In genomic region chr14:47634410-47634809, GRCm38 (mm10) we compare ENCODE assay signal across 8 mouse cellular contexts. TPM values are rescaled to one million over a fixed set of nuclear protein-coding genes. Genes with fewer than 3 reads are reported as not detected.
A peak's percentile ranks its signal among the peaks of the same experiment; 100 is the strongest.
DNase-seq lines count a peak whose midpoint lies in the region; ATAC-seq and TF ChIP-seq lines count a peak whose summit lies in the region.

No protein-coding gene starts in this region.

- H3K9me3 ChIP-seq in midbrain, embryonic 16.5 days (replicated peaks; ENCODE audit: control insufficient read depth, low read length, poor library complexity, severe bottlenecking), result no peaks in the 10 kb centered on the region
- H3K9me3 ChIP-seq in midbrain, embryonic 11.5 days (ENCODE audit: control insufficient read depth, low read length), result no peaks in the 10 kb centered on the region
- no peaks in the 10 kb centered on the region for H3K9me3 ChIP-seq in lung, embryonic 14.5 days (ENCODE audit: low read depth, low read length)
- no peaks in the 10 kb centered on the region for H3K9me3 ChIP-seq in forebrain, embryonic 14.5 days (replicated peaks; ENCODE audit: control insufficient read depth, low read length)

- H3K27ac ChIP-seq in midbrain, embryonic 16.5 days (ENCODE audit: low read length), result no peak overlapping the region
- H3K27ac ChIP-seq in midbrain, embryonic 11.5 days (ENCODE audit: low read depth, low read length), result no peak overlapping the region
- peak overlapping the region; percentile 65 for H3K27ac ChIP-seq in lung, embryonic 14.5 days (ENCODE audit: low read depth)
- no peak overlapping the region for H3K27ac ChIP-seq in forebrain, embryonic 14.5 days (ENCODE audit: low read depth, low read length)

- H3K9ac ChIP-seq in midbrain, embryonic 16.5 days (ENCODE audit: low read depth, low read length), result no peak overlapping the region
- H3K9ac ChIP-seq in midbrain, embryonic 11.5 days (ENCODE audit: low read length), result no peak overlapping the region
- no peak overlapping the region; the same call in 1 of the 2 replicates for H3K9ac ChIP-seq in lung, embryonic 14.5 days
- no peak overlapping the region for H3K9ac ChIP-seq in forebrain, embryonic 14.5 days (ENCODE audit: low read length)

- H3K4me1 ChIP-seq in midbrain, embryonic 16.5 days (ENCODE audit: control insufficient read depth, insufficient read depth, low read length), result peaks cover 10% of the 10 kb centered on the region; the same call in 1 of the 2 replicates
- no peaks in the 10 kb centered on the region for H3K4me1 ChIP-seq in midbrain, embryonic 11.5 days (ENCODE audit: control insufficient read depth, insufficient read depth, low read length)
- H3K4me1 ChIP-seq in lung, embryonic 14.5 days (ENCODE audit: insufficient read depth), result peaks cover 13% of the 10 kb centered on the region; the same call in 1 of the 2 replicates
- H3K4me1 ChIP-seq in forebrain, embryonic 14.5 days (ENCODE audit: control insufficient read depth, insufficient read depth, low read length), result no peaks in the 10 kb centered on the region

- ATAC-seq in midbrain, embryonic 16.5 days, result peak; percentile 60
- ATAC-seq in midbrain, embryonic 11.5 days (ENCODE audit: low FRiP score), result no peak
- peak; percentile 88 for ATAC-seq in lung, embryonic 14.5 days (ENCODE audit: insufficient read depth)
- no peak for ATAC-seq in forebrain, embryonic 14.5 days

- no peak overlapping the region for H3K4me3 ChIP-seq in midbrain, embryonic 16.5 days (ENCODE audit: low read depth, low read length)
- no peak overlapping the region for H3K4me3 ChIP-seq in midbrain, embryonic 11.5 days (ENCODE audit: low read depth, low read length)
- H3K4me3 ChIP-seq in lung, embryonic 14.5 days (ENCODE audit: low read depth, low read length), result no peak overlapping the region
- H3K4me3 ChIP-seq in forebrain, embryonic 14.5 days (ENCODE audit: low read depth, low read length), result no peak overlapping the region

- H3K27me3 ChIP-seq in midbrain, embryonic 16.5 days (ENCODE audit: control insufficient read depth, insufficient read depth, low read depth, low read length), result no peaks in the 10 kb centered on the region
- H3K27me3 ChIP-seq in midbrain, embryonic 11.5 days (ENCODE audit: control insufficient read depth, insufficient read depth, low read length), result no peaks in the 10 kb centered on the region
- no peaks in the 10 kb centered on the region for H3K27me3 ChIP-seq in lung, embryonic 14.5 days (ENCODE audit: insufficient read depth, low read length)
- no peaks in the 10 kb centered on the region for H3K27me3 ChIP-seq in forebrain, embryonic 14.5 days (replicated peaks; ENCODE audit: control insufficient read depth, insufficient read depth, low read length)

- no peak for TF ChIP-seq CTCF in lung, embryonic 14.5 days (IDR thresholded peaks at IDR 0.05; ENCODE audit: low read depth)

- DNase-seq in midbrain, embryonic 11.5 days (ENCODE audit: low spot score, missing footprints), result no peak
- DNase-seq in gastrocnemius, postnatal 25 days, result peak; percentile 15
- peak; percentile 4 for DNase-seq in kidney, adult 18-20 months
- peak; percentile 74 for DNase-seq in lung, embryonic 14.5 days
- no peak for DNase-seq in forebrain, embryonic 14.5 days (ENCODE audit: low spot score)
- DNase-seq in spleen, postnatal 14 days (ENCODE audit: low spot score in 2 of 2), result no peak
- DNase-seq in left cerebral cortex, adult 8-10 months (ENCODE audit: low spot score in 2 of 2), result no peak

- peak overlapping the region; percentile 16 for H3K4me2 ChIP-seq in midbrain, embryonic 16.5 days (ENCODE audit: low read length)
- H3K4me2 ChIP-seq in midbrain, embryonic 11.5 days, result no peak overlapping the region
- peak overlapping the region; percentile 48 for H3K4me2 ChIP-seq in lung, embryonic 14.5 days
- H3K4me2 ChIP-seq in forebrain, embryonic 14.5 days (ENCODE audit: low read length), result no peak overlapping the region

- 61% methylated on average over 9 of the region's 9 CpGs for WGBS in midbrain, embryonic 16.5 days
- WGBS in midbrain, embryonic 11.5 days, result 88% methylated on average over 9 of the region's 9 CpGs
- WGBS in lung, embryonic 14.5 days, result 8% methylated on average over 9 of the region's 9 CpGs
- WGBS in forebrain, embryonic 14.5 days, result 77% methylated on average over 9 of the region's 9 CpGs

- no peaks in the 10 kb centered on the region for H3K36me3 ChIP-seq in midbrain, embryonic 16.5 days (ENCODE audit: control insufficient read depth, insufficient read depth, low read length)
- H3K36me3 ChIP-seq in midbrain, embryonic 11.5 days (ENCODE audit: control insufficient read depth, insufficient read depth, low read length), result no peaks in the 10 kb centered on the region
- no peaks in the 10 kb centered on the region for H3K36me3 ChIP-seq in lung, embryonic 14.5 days (ENCODE audit: insufficient read depth)
- no peaks in the 10 kb centered on the region for H3K36me3 ChIP-seq in forebrain, embryonic 14.5 days (ENCODE audit: control insufficient read depth, insufficient read depth, low read length)

RNA-seq across cellular contexts. Expression of gene Ktn1, which starts 13.8 kb away (rescaled TPM):
- polyA plus RNA-seq in midbrain, embryonic 16.5 days (2015; fragmentation: Nextera tagmentation; extraction: Ambion mirVana), result 62.5 and 67.0 TPM in 2 replicates
- 111 and 118 TPM in 2 replicates for polyA plus RNA-seq in midbrain, embryonic 11.5 days (2014; fragmentation: Nextera tagmentation; extraction: Ambion mirVana)
- 100 to 1,000 TPM; 158 to 175 TPM for total RNA-seq in gastrocnemius, postnatal 25 days (2021)
- polyA plus RNA-seq in lung, embryonic 14.5 days (2014; fragmentation: Nextera tagmentation; extraction: Ambion mirVana), result 68.7 and 72.6 TPM in 2 replicates
- 56.5 and 72.2 TPM in 2 replicates for polyA plus RNA-seq in forebrain, embryonic 14.5 days (2014; fragmentation: Nextera tagmentation; extraction: Ambion mirVana)
- 10 to 100 TPM; 81.6 to 87.6 (median 86.2) TPM for total RNA-seq in left cerebral cortex, adult 8-10 months (2022)

Comparison
In these comparisons a context has a peak if more than half of its experiments do, and no peak if none do; other contexts are left out.
1. ATAC-seq: peak in midbrain, embryonic 16.5 days (single experiment) and lung, embryonic 14.5 days (single experiment); none in midbrain, embryonic 11.5 days (single experiment) and forebrain, embryonic 14.5 days (single experiment).
2. H3K4me2 ChIP-seq: peak in midbrain, embryonic 16.5 days (single experiment) and lung, embryonic 14.5 days (single experiment); none in midbrain, embryonic 11.5 days (single experiment) and forebrain, embryonic 14.5 days (single experiment).
3. DNase-seq: peak in gastrocnemius, postnatal 25 days (single experiment), kidney, adult 18-20 months (single experiment) and lung, embryonic 14.5 days (single experiment); none in midbrain, embryonic 11.5 days (single experiment), forebrain, embryonic 14.5 days (single experiment), spleen, postnatal 14 days (0 of 2) and left cerebral cortex, adult 8-10 months (0 of 2).